Comparison of ENCODE assay signal across 28 mouse cellular contexts in the genomic region with DNA sequence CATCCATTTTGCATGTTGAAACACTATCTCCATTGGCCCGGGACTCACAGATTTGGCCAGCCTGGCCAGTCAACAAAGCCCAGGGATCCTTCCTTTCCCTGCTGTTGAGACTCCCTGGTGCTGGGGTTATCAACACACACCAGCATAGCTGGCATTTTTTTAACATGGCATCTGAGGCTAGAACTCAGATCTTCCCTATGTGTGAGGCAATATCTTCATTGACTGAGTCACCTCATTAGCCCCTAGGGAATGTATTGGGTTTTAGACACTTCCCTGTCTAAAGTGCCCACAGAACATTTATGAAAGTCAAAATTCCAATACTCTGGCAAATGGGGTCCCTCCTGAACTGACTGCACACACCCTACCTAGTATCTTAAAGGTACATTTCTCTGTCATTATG.
"Had no signal": no experiment of that assay in that cellular context is flagged by ENCODE, and none has a peak within 500 bp of the region (broad histone marks: within the 10 kb centered on the region; RNA-seq: fewer than 3 reads in every experiment).

No protein-coding gene starts in this region.

- H3K9ac ChIP-seq: embryonic facial prominence, embryonic 12.5 days; embryonic facial prominence, embryonic 13.5 days; embryonic facial prominence, embryonic 15.5 days; forebrain, embryonic 12.5 days; forebrain, embryonic 13.5 days; forebrain, embryonic 15.5 days; forebrain, postnatal 0 days had no signal

- H3K27ac ChIP-seq: embryonic facial prominence, embryonic 10.5 days; embryonic facial prominence, embryonic 12.5 days; embryonic facial prominence, embryonic 13.5 days; embryonic facial prominence, embryonic 15.5 days; forebrain, embryonic 10.5 days; forebrain, embryonic 12.5 days; forebrain, embryonic 13.5 days; forebrain, embryonic 15.5 days; gastrocnemius, adult 2 months; heart, adult 2 months; heart, embryonic 10.5 days had no signal

- ATAC-seq: forebrain, embryonic 13.5 days; forebrain, embryonic 14.5 days; forebrain, embryonic 15.5 days; forebrain, embryonic 16.5 days; forebrain, postnatal 0 days had no signal

- H3K36me3 ChIP-seq: embryonic facial prominence, embryonic 10.5 days; embryonic facial prominence, embryonic 12.5 days; embryonic facial prominence, embryonic 13.5 days; embryonic facial prominence, embryonic 15.5 days; forebrain, embryonic 10.5 days; forebrain, embryonic 12.5 days; forebrain, embryonic 15.5 days; heart, embryonic 10.5 days had no signal

- H3K4me2 ChIP-seq: embryonic facial prominence, embryonic 12.5 days; embryonic facial prominence, embryonic 13.5 days; embryonic facial prominence, embryonic 15.5 days; forebrain, embryonic 12.5 days; forebrain, embryonic 13.5 days; forebrain, embryonic 15.5 days; heart, embryonic 11.5 days had no signal

- DNase-seq: cerebellum, adult 9-11 months; cerebellum, postnatal 10 days; cerebellum, postnatal 14 days; cerebellum, postnatal 25 days; cerebellum, postnatal 36 days; embryo, embryonic 11 days; forebrain, postnatal 0 days; gastrocnemius, adult 2 months; gastrocnemius, postnatal 10 days; gastrocnemius, postnatal 14 days; gastrocnemius, postnatal 25 days; gastrocnemius, postnatal 36 days; heart, adult 11 months; heart, adult 18-20 months; heart, adult 2 months had no signal

- H3K27me3 ChIP-seq: embryonic facial prominence, embryonic 12.5 days; embryonic facial prominence, embryonic 13.5 days; embryonic facial prominence, embryonic 15.5 days; forebrain, embryonic 12.5 days; forebrain, embryonic 13.5 days; forebrain, embryonic 15.5 days had no signal

- H3K9me3 ChIP-seq: embryonic facial prominence, embryonic 10.5 days; embryonic facial prominence, embryonic 12.5 days; embryonic facial prominence, embryonic 13.5 days; embryonic facial prominence, embryonic 15.5 days; forebrain, embryonic 10.5 days; forebrain, embryonic 12.5 days; forebrain, embryonic 13.5 days; forebrain, embryonic 15.5 days had no signal

- H3K4me1 ChIP-seq: embryonic facial prominence, embryonic 12.5 days; embryonic facial prominence, embryonic 13.5 days; embryonic facial prominence, embryonic 15.5 days; forebrain, embryonic 10.5 days; forebrain, embryonic 12.5 days; forebrain, embryonic 13.5 days; forebrain, embryonic 15.5 days had no signal

- H3K4me3 ChIP-seq: embryonic facial prominence, embryonic 10.5 days; embryonic facial prominence, embryonic 12.5 days; embryonic facial prominence, embryonic 13.5 days; embryonic facial prominence, embryonic 15.5 days; erythroblast, embryonic 14.5 days; forebrain, embryonic 10.5 days; forebrain, embryonic 12.5 days; forebrain, embryonic 13.5 days; forebrain, embryonic 15.5 days; gastrocnemius, adult 2 months; heart, adult 2 months; heart, embryonic 10.5 days had no signal
